Mouse (Mus musculus): ENCODE measurements at regions not wholly inside any gene's neighbourhood (a gene's known extent, or its start where the extent isn't known, plus 50 kb on each side); places are given as distances from the start of the nearest gene placed in this dataset.
"Not testable (repeated sequence)": the region's sequence is repeated elsewhere in the genome, so short reads cannot be mapped to it uniquely, and the experiment has no call there.

DNA sequence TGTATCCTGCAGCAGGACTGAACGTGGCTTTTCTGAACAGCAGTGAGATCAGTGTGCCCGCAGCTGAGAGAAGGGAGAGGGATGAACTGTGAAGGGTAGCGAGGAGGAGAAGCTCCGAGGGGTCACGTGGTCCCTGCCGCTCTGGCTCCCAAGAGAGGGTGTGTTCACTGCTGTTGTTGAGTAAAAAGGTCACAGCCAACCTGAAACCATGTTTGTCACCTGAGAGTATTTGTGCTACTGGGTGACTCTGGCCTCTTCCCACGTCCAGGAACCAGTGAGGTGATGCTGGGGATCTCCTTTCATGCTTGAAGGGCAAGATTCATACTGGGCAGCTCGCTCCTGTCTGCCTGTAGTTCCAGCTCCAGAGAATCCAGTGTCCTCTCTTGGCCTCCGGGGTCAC lies 135.4 kb upstream of the Sulf2 start:
- H3K4me3 ChIP-seq = no peak overlapping the region
- DNase-seq = no peak
- H3K9ac ChIP-seq (ENCODE audit: low read depth, low read length) = no peak overlapping the region
- H3K27ac ChIP-seq = no peak overlapping the region
- H3K4me1 ChIP-seq (ENCODE audit: control insufficient read depth, insufficient read depth, low read length) = peaks cover 5% of the 10 kb centered on the region
- no peaks in the 10 kb centered on the region for H3K79me2 ChIP-seq (replicated peaks; ENCODE audit: control insufficient read depth, insufficient read depth, low read length)
- no peaks in the 10 kb centered on the region for H3K36me3 ChIP-seq (ENCODE audit: control insufficient read depth, insufficient read depth, low read length)
- WGBS = 86% methylated on average over 9 of the region's 9 CpGs
- intact Hi-C loops (cut with DNase I) = no loop called here
- no peaks in the 10 kb centered on the region for H3K27me3 ChIP-seq (ENCODE audit: control insufficient read depth, insufficient read depth, low read length)
- TF ChIP-seq CTCF (IDR thresholded peaks at IDR 0.05) = no peak
- TF ChIP-seq POLR2A (IDR thresholded peaks at IDR 0.05; ENCODE audit: insufficient read depth, low read depth, low read length) = no peak
- TF ChIP-seq EP300 (IDR thresholded peaks at IDR 0.05; ENCODE audit: insufficient read depth, low read depth, low read length) = no peak

DNA sequence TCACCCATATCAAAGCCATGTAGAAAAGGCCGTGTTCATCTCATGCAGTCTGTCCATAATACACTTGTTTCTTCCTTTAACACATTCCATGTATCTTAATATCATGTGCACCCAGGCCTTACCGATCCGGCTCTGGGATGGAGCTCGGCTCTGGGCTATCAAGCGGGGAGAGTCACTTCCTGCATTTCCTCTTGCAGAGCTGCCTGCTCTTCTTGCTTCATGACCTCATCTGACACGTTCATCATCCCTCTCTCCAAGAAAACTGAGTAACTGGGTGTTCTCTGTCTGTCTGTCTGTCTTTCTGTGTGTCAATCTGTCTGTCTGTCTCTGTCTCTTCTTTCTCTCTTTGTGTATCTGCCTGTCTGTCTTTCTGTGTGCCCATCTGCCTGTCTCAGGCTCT lies 133.7 kb upstream of the Sulf2 start:
- DNase-seq = no peak
- H3K9ac ChIP-seq (ENCODE audit: low read depth, low read length) = no peak overlapping the region
- TF ChIP-seq CTCF (IDR thresholded peaks at IDR 0.05) (no peak), EP300 (IDR thresholded peaks at IDR 0.05; ENCODE audit: insufficient read depth, low read depth, low read length) (no peak), POLR2A (IDR thresholded peaks at IDR 0.05; ENCODE audit: insufficient read depth, low read depth, low read length) (no peak)
- H3K4me1 ChIP-seq (ENCODE audit: control insufficient read depth, insufficient read depth, low read length) = peaks cover 5% of the 10 kb centered on the region
- H3K27me3 ChIP-seq (ENCODE audit: control insufficient read depth, insufficient read depth, low read length) = no peaks in the 10 kb centered on the region
- H3K79me2 ChIP-seq (replicated peaks; ENCODE audit: control insufficient read depth, insufficient read depth, low read length) = no peaks in the 10 kb centered on the region
- H3K4me3 ChIP-seq = no peak overlapping the region
- intact Hi-C loops (cut with DNase I) = no loop called here
- WGBS = 33% methylated on average over 6 of the region's 6 CpGs
- no peak overlapping the region for H3K27ac ChIP-seq
- no peaks in the 10 kb centered on the region for H3K36me3 ChIP-seq (ENCODE audit: control insufficient read depth, insufficient read depth, low read length)

DNA sequence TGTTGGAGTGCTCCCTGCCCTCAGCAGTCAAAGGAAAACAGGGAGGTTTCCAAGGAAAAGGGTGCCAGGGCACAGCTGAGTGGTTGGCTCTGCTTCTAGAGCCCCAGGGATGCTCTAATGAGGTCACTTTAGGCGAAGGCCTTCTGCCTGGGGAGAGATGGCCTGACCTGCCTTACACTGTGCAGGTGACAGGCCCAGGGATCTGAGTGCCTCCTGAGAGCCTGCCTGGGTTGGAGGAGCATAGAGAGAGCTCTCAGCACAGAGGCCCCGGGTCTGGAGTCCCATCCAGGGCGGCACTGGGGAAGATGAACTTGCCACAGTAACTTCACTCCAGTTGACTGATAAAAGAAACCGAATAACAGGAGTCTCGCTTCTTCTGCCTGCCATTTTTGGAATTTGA lies 125.7 kb upstream of the Sulf2 start:
- H3K79me2 ChIP-seq (replicated peaks; ENCODE audit: control insufficient read depth, insufficient read depth, low read length); H3K27me3 ChIP-seq (ENCODE audit: control insufficient read depth, insufficient read depth, low read length); H3K36me3 ChIP-seq (ENCODE audit: control insufficient read depth, insufficient read depth, low read length); DNase-seq; intact Hi-C loops (cut with DNase I); H3K4me3 ChIP-seq; H3K27ac ChIP-seq; H3K9ac ChIP-seq (ENCODE audit: low read depth, low read length); H3K4me1 ChIP-seq (ENCODE audit: control insufficient read depth, insufficient read depth, low read length): not testable (repeated sequence)
- no CpG with 5 or more reads among the region's 5 CpGs for WGBS

DNA sequence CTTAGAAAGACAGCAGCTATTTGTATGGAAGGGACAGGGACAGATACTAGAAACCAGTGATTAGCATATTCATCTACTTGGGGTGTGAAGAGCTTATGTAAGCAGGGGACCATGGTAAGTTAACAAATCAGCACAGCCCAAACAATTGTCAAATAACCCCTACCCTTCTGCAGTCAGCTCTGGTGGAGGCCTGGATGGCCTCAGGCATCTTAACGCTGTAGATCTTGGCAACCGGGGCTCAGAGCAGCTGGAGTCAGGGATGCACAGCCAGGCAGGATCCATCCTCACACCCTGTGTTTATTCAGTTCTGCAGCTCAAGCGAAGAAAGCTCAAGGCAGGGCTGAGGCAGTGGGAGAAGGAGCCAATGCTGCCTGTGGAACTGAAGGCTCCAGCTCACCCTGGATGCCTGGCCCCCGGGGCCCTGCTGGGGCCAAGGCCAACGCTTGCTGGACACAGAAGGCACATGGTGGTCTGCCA lies 125.2 kb upstream of the Sulf2 start:
- Histone ChIP-seq H3K27me3 (ENCODE audit: control insufficient read depth, insufficient read depth, low read length) (no peaks in the 10 kb centered on the region), H3K4me3 (no peak overlapping the region), H3K4me1 (ENCODE audit: control insufficient read depth, insufficient read depth, low read length) (no peaks in the 10 kb centered on the region), H3K79me2 (replicated peaks; ENCODE audit: control insufficient read depth, insufficient read depth, low read length) (no peaks in the 10 kb centered on the region), H3K27ac (no peak overlapping the region), H3K9ac (ENCODE audit: low read depth, low read length) (no peak overlapping the region), H3K36me3 (ENCODE audit: control insufficient read depth, insufficient read depth, low read length) (no peaks in the 10 kb centered on the region)
- intact Hi-C loops (cut with DNase I) = no loop called here
- 0 out of 2 replicates have a peak, but pooled peaks have one; percentile 32 for TF ChIP-seq EP300 (IDR thresholded peaks at IDR 0.05; ENCODE audit: insufficient read depth, low read depth, low read length)
- no peak for TF ChIP-seq CTCF (IDR thresholded peaks at IDR 0.05)
- DNase-seq = peak; percentile 47 to 59
- 66% methylated on average over 5 of the region's 5 CpGs for whole genome bisulfite sequencing

DNA sequence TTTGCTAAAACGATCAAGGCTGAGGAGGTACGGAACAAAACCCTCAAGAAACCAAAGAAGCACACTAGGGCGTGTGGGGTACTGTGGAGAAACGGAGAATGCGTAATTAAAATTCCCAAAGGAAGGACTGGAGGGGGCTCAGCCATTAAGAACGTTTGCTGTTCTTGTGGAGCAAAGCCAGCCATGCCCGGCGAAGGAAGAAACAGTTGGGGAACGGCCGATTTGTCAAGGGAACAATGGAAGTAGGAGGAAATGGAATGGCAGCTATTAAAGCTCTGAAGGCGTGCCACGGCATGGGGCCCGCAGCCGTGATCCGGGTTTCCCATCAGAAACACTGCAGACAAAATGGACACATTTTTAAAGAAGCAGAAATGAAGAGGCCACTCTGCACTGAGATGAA lies 124.2 kb upstream of the Sulf2 start:
- WGBS = 94% methylated on average over 15 of the region's 15 CpGs

DNA sequence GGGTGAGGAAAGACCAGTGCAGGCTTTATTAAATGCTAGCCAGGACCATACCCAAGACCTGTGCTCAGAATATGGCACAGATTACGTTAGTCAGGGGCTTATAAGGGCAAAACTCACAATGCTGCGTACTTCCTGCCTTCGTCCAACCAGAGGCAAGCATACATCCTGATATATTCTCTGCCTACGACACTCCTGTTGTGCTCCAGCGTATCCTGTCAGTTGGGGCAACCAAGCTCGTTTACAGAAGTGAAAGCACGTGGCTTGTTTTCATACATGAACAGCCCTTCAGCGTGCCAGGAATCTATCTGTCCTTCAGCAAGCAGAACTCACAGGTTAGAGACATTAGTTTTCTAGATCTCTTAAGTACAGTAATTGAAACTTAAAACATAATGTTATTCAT lies 119.9 kb upstream of the Sulf2 start:
- Histone ChIP-seq H3K79me2 (replicated peaks; ENCODE audit: control insufficient read depth, insufficient read depth, low read length) (no peaks in the 10 kb centered on the region), H3K4me1 (ENCODE audit: control insufficient read depth, insufficient read depth, low read length) (no peaks in the 10 kb centered on the region), H3K27ac (no peak overlapping the region), H3K9ac (ENCODE audit: low read depth, low read length) (no peak overlapping the region), H3K27me3 (ENCODE audit: control insufficient read depth, insufficient read depth, low read length) (no peaks in the 10 kb centered on the region), H3K36me3 (ENCODE audit: control insufficient read depth, insufficient read depth, low read length) (no peaks in the 10 kb centered on the region), H3K4me3 (no peak overlapping the region)
- no peak for TF ChIP-seq CTCF (IDR thresholded peaks at IDR 0.05)
- TF ChIP-seq POLR2A (IDR thresholded peaks at IDR 0.05; ENCODE audit: insufficient read depth, low read depth, low read length) = no peak
- no peak for TF ChIP-seq EP300 (IDR thresholded peaks at IDR 0.05; ENCODE audit: insufficient read depth, low read depth, low read length)
- intact Hi-C loops (cut with DNase I) = no loop called here
- no peak for DNase-seq
- WGBS = 82% methylated on average over 8 of the region's 8 CpGs

More for the DNA sequence above, 124.2 kb upstream of the Sulf2 start:
- Histone ChIP-seq H3K27ac (no peak overlapping the region), H3K79me2 (replicated peaks; ENCODE audit: control insufficient read depth, insufficient read depth, low read length) (no peaks in the 10 kb centered on the region), H3K9ac (ENCODE audit: low read depth, low read length) (no peak overlapping the region), H3K27me3 (ENCODE audit: control insufficient read depth, insufficient read depth, low read length) (no peaks in the 10 kb centered on the region), H3K4me1 (ENCODE audit: control insufficient read depth, insufficient read depth, low read length) (no peaks in the 10 kb centered on the region), H3K36me3 (ENCODE audit: control insufficient read depth, insufficient read depth, low read length) (no peaks in the 10 kb centered on the region), H3K4me3 (no peak overlapping the region)
- intact Hi-C loops (cut with DNase I) = no loop called here
- TF ChIP-seq CTCF (IDR thresholded peaks at IDR 0.05) = no peak
- no peak for DNase-seq

DNA sequence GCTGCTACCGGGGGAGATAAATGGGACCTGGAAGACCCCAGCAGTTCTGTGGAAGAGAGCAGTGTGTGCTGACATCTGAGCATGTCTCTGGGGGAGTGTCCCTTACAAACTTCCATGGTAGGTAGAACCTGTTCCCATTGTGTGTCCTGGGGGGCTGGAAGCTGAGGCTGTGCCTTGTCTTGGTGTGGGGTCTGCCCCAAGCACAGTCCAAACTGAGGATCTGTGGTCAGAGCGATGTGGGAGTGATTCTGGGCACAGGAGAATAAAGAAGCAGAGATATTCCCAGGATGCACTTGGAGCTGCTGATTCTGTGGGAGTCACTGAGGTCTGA lies 118.5 kb upstream of the Sulf2 start:
- Histone ChIP-seq H3K4me3 (no peak overlapping the region), H3K79me2 (replicated peaks; ENCODE audit: control insufficient read depth, insufficient read depth, low read length) (no peaks in the 10 kb centered on the region), H3K9ac (ENCODE audit: low read depth, low read length) (no peak overlapping the region), H3K36me3 (ENCODE audit: control insufficient read depth, insufficient read depth, low read length) (no peaks in the 10 kb centered on the region), H3K27me3 (ENCODE audit: control insufficient read depth, insufficient read depth, low read length) (no peaks in the 10 kb centered on the region), H3K4me1 (ENCODE audit: control insufficient read depth, insufficient read depth, low read length) (no peaks in the 10 kb centered on the region), H3K27ac (no peak overlapping the region)
- 64% methylated on average over 2 of the region's 2 CpGs for WGBS
- no peak for TF ChIP-seq EP300 (IDR thresholded peaks at IDR 0.05; ENCODE audit: insufficient read depth, low read depth, low read length)
- no peak for TF ChIP-seq CTCF (IDR thresholded peaks at IDR 0.05)
- no peak for TF ChIP-seq POLR2A (IDR thresholded peaks at IDR 0.05; ENCODE audit: insufficient read depth, low read depth, low read length)
- DNase-seq = no peak
- intact Hi-C loops (cut with DNase I) = no loop called here

Measured in heart, adult 2 months (tissue).